Mouse (Mus musculus) liver, embryonic 15.5 days (tissue): ENCODE data around the gene Spata32. TPM values are rescaled to one million over a fixed set of nuclear protein-coding genes. Genes with fewer than 3 reads are reported as not detected.

Source experiments
- ATAC-seq: fragments of 200-750 bp; cut with Nextera tagmentation; 2 replicates; pipeline ENCODE4 v1.8.0; 2017; ENCODE audit warnings: moderate number of reproducible peaks, mild to moderate bottlenecking, moderate library complexity; ENCODE audit not compliant: insufficient read depth
- H3K27ac ChIP-seq: fragments of 300-500 bp; sonication (generic); replicated peaks from 2 replicates; pipeline ENCODE4 v1.5.1; 2015; ENCODE audit warnings: mild to moderate bottlenecking, inconsistent platforms
- H3K27me3 ChIP-seq: fragments of 300-500 bp; sonication (generic); 2 replicates; pipeline ENCODE4 v1.6.1; 2015; ENCODE audit warnings: mild to moderate bottlenecking, inconsistent platforms
- H3K36me3 ChIP-seq: fragments of 300-500 bp; sonication (generic); replicated peaks from 2 replicates; pipeline ENCODE4 v1.6.1; 2015; ENCODE audit warnings: moderate library complexity, mild to moderate bottlenecking, inconsistent platforms
- H3K4me1 ChIP-seq: fragments of 300-500 bp; sonication (generic); replicated peaks from 2 replicates; pipeline ENCODE4 v1.6.1; 2015; ENCODE audit warnings: inconsistent platforms
- H3K4me2 ChIP-seq: fragments of 300-500 bp; sonication (generic); 2 replicates; pipeline ENCODE4 v1.6.1; 2015; ENCODE audit warnings: moderate library complexity, mild to moderate bottlenecking, inconsistent platforms
- H3K4me3 ChIP-seq: fragments of 300-500 bp; sonication (generic); replicated peaks from 2 replicates; pipeline ENCODE4 v1.5.1; 2015; ENCODE audit warnings: mild to moderate bottlenecking, inconsistent platforms
- H3K9ac ChIP-seq: fragments of 300-500 bp; sonication (generic); 2 replicates; pipeline ENCODE4 v1.6.1; 2015; ENCODE audit warnings: moderate library complexity, mild to moderate bottlenecking, inconsistent platforms
- H3K9me3 ChIP-seq: fragments of 300-500 bp; sonication (generic); replicated peaks from 2 replicates; pipeline ENCODE4 v1.6.1; 2016; ENCODE audit warnings: inconsistent platforms
- WGBS: fragments of 180-500 bp; shearing (Covaris S2); methylation state at CpG from one replicate; pipeline ENCODE4 v1.1.7; 2015; ENCODE audit warnings: mixed read lengths; ENCODE audit not compliant: insufficient replicate concordance; 5-methylcytosine and 5-hydroxymethylcytosine counted together
- polyA plus RNA-seq: library from polyadenylated mRNA; unstranded; fragments of >200 nt; fragmentation: Nextera tagmentation; extraction: Ambion mirVana; gene quantifications from 2 replicates; pipeline ENCODE4 v1.2.1, GENCODE M21; 2015

Gene Spata32
- polyA plus RNA-seq, 1 experiment from 2014 or later: not detected

DNA sequence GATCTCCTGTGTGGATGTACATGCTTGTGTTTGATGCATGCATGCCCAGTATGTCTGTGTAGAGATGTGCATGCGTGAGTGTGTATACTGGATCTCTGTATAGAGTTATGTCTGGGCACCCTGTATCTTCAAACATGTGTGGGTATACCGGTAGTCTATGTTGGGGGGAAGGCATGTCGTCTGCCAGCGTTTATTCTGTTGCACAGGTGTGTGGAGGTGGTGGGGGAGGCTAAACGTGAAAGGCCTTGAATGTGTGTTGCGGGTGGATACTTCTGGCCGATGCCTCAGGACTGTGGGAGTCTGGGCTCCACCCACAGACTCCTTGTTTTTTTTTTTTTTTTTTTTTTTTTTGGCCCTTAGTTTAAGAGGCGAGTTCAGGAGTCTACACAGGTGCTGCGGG lies 36.9 kb downstream of the Spata32 start:
- Histone ChIP-seq H3K4me3 (no peak overlapping the region), H3K4me1 (0 out of 2 replicates have a peak, but pooled peaks cover 3% of the 10 kb centered on the region), H3K27ac (no peak overlapping the region), H3K9ac (no peak overlapping the region), H3K4me2 (no peak overlapping the region), H3K36me3 (no peaks in the 10 kb centered on the region), H3K27me3 (no peaks in the 10 kb centered on the region), H3K9me3 (no peaks in the 10 kb centered on the region)
- WGBS: 57% methylated on average over 9 of the region's 9 CpGs
- no peak for ATAC-seq

DNA sequence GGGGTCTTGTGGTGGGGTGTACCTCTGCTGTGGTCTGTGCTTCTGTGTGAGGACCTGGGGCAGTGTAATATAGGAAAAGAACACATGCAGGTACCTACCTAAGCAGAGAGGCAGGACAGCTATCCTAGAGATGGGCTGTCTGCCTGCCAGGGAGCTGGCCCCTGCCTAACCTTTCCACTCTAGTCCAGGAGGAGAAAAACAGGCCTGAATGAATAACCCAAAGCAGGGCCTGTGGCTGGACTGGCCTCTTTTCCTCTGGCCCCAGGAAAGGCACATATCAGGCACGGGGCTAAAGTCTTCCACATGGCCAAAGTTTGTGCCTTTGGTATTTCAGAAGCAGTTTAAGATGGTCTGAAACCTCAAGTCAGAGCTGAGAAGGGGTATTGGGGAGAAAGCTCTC lies 37.8 kb downstream of the Spata32 start:
- Histone ChIP-seq H3K27me3 (no peaks in the 10 kb centered on the region), H3K9ac (no peak overlapping the region), H3K36me3 (no peaks in the 10 kb centered on the region), H3K9me3 (no peaks in the 10 kb centered on the region), H3K27ac (no peak overlapping the region), H3K4me1 (peaks cover 11% of the 10 kb centered on the region; the same call in 1 of the 2 replicates), H3K4me2 (no peak overlapping the region), H3K4me3 (no peak overlapping the region)
- no peak for ATAC-seq
- WGBS: 50% methylated on average over 1 of the region's 1 CpGs

DNA sequence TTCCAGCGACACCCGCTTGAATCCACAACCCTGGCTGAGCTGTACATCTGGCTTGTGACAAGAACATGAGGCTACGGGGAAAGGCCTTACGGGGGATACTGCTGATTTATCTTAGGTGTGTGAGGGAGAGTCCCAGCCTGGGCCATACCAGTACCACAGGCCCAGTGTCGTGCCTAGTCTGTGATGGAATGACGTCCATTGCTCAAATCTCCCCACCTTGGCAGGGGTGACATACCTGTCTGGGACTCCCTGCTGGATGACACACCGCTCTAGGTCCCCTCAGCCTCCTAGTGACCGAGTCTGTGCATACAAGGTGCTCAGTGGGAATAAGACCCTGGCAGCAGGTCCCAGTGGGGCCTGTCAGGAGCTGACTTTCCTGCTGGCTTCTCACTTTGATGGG lies 39.5 kb downstream of the Spata32 start:
- H3K27ac ChIP-seq: no peak overlapping the region
- WGBS: 72% methylated on average over 8 of the region's 8 CpGs
- H3K4me2 ChIP-seq: no peak overlapping the region
- H3K27me3 ChIP-seq: no peaks in the 10 kb centered on the region
- H3K9ac ChIP-seq: no peak overlapping the region
- no peak overlapping the region for H3K4me3 ChIP-seq
- H3K36me3 ChIP-seq: no peaks in the 10 kb centered on the region
- peaks cover 25% of the 10 kb centered on the region for H3K4me1 ChIP-seq
- no peak for ATAC-seq
- H3K9me3 ChIP-seq: no peaks in the 10 kb centered on the region

- no peak overlapping the region for H3K27ac ChIP-seq
- WGBS: 34% methylated on average over 15 of the region's 15 CpGs
- peak overlapping the region; percentile 15; the same call in 1 of the 2 replicates for H3K4me2 ChIP-seq
- ATAC-seq: peak; percentile 17; the same call in 1 of the 2 replicates
- no peaks in the 10 kb centered on the region for H3K9me3 ChIP-seq
- H3K4me1 ChIP-seq: peaks cover 32% of the 10 kb centered on the region
- H3K36me3 ChIP-seq: no peaks in the 10 kb centered on the region
- H3K27me3 ChIP-seq: peaks cover 5% of the 10 kb centered on the region; the same call in 1 of the 2 replicates
- H3K4me3 ChIP-seq: no peak overlapping the region
- H3K9ac ChIP-seq: no peak overlapping the region
Observed at GRCm38 (mm10) chr11:103177815-103178485, 40.3 kb downstream of the Spata32 start.

- ATAC-seq: no peak
- no peaks in the 10 kb centered on the region for H3K36me3 ChIP-seq
- H3K4me1 ChIP-seq: peaks cover 32% of the 10 kb centered on the region
- H3K4me3 ChIP-seq: no peak overlapping the region
- no peak overlapping the region for H3K27ac ChIP-seq
- H3K9ac ChIP-seq: no peak overlapping the region
- WGBS: 53% methylated on average over 5 of the region's 5 CpGs
- no peaks in the 10 kb centered on the region for H3K9me3 ChIP-seq
- peak overlapping the region; percentile 15 for H3K4me2 ChIP-seq
- peaks cover 12% of the 10 kb centered on the region for H3K27me3 ChIP-seq
Observed at GRCm38 (mm10) chr11:103177216-103177615, 41.0 kb downstream of the Spata32 start.

DNA sequence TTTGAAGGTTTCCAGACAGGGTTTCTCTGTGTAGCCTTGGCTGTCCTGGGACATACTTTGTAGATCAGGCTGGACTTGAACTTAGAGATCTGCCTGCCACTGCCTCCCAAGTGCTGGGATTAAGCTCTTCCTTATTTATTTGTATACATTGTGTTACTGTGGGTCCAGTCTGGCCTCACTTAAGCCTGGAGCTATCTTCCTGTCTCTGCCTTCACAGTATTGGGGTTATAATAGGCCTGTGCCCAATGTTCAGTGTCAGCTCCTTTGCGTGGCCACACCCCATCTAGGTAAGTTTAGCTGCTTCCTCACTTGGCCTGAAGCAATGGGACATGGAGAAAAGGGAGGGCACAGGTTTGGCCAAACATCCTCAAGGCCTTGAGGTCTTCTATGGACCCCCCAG lies 41.7 kb downstream of the Spata32 start:
- Histone ChIP-seq H3K4me2 (0 out of 2 replicates have a peak overlapping the region, but pooled peaks have one; percentile 15), H3K36me3 (no peaks in the 10 kb centered on the region), H3K9ac (no peak overlapping the region), H3K27ac (no peak overlapping the region), H3K9me3 (no peaks in the 10 kb centered on the region), H3K4me1 (peaks cover 33% of the 10 kb centered on the region), H3K27me3 (peaks cover 19% of the 10 kb centered on the region), H3K4me3 (no peak overlapping the region)
- no peak for ATAC-seq
- 74% methylated on average over 1 of the region's 1 CpGs for WGBS

GRCm38 (mm10) chr11:103175688-103176442 lies 42.4 kb downstream of the Spata32 start:
- WGBS: 40% methylated on average over 14 of the region's 14 CpGs

DNA sequence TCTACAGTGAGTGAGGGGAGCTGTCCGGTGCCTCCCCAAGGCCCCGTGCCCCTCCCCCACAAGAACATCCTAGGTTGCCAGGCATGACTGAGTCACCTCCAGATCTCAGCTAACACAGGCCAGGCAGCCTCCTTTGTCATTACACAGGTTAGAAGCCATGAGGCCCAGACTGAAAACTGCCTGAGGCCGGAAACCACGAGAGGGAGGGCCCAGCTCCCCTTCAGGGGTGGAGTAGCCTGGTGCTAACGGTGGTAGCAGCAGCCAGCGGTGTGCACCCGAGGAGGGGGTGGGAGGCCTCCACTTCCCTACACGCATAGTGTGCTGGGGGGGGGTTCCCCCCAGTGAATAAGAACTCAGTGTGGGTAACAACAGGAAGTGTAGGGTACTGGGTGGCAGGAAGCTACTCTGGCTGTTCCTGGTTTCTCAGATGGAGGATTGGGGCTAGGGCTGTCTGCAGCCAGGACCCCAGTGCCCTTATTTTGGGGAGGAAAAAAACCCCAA lies 43.3 kb downstream of the Spata32 start:
- H3K36me3 ChIP-seq: no peaks in the 10 kb centered on the region
- no peaks in the 10 kb centered on the region for H3K9me3 ChIP-seq
- ATAC-seq: peak; percentile 58
- H3K4me1 ChIP-seq: peaks cover 45% of the 10 kb centered on the region
- H3K9ac ChIP-seq: no peak overlapping the region
- peak overlapping the region; percentile 69 for H3K4me2 ChIP-seq
- no peak overlapping the region for H3K4me3 ChIP-seq
- H3K27ac ChIP-seq: peak overlapping the region; percentile 64
- 10% methylated on average over 8 of the region's 8 CpGs for WGBS
- H3K27me3 ChIP-seq: peaks cover 35% of the 10 kb centered on the region

More at GRCm38 (mm10) chr11:103175688-103176442, 42.4 kb downstream of the Spata32 start:
- Histone ChIP-seq H3K9me3 (no peaks in the 10 kb centered on the region), H3K9ac (no peak overlapping the region), H3K4me2 (peak overlapping the region; percentile 20), H3K36me3 (no peaks in the 10 kb centered on the region), H3K27ac (0 out of 2 replicates have a peak overlapping the region, but pooled peaks have one; percentile 11), H3K27me3 (peaks cover 26% of the 10 kb centered on the region), H3K4me1 (peaks cover 40% of the 10 kb centered on the region), H3K4me3 (no peak overlapping the region)
- ATAC-seq: no peak

GRCm38 (mm10) chr11:103174411-103174832 lies 43.8 kb downstream of the Spata32 start:
- 13% methylated on average over 5 of the region's 5 CpGs for WGBS
- no peak overlapping the region for H3K4me3 ChIP-seq
- no peaks in the 10 kb centered on the region for H3K36me3 ChIP-seq
- H3K27ac ChIP-seq: peak overlapping the region; percentile 64
- H3K4me1 ChIP-seq: peaks cover 45% of the 10 kb centered on the region
- ATAC-seq: no peak
- peak overlapping the region; percentile 69 for H3K4me2 ChIP-seq
- H3K9me3 ChIP-seq: no peaks in the 10 kb centered on the region
- no peak overlapping the region for H3K9ac ChIP-seq
- H3K27me3 ChIP-seq: peaks cover 40% of the 10 kb centered on the region

- H3K36me3 ChIP-seq: no peaks in the 10 kb centered on the region
- H3K4me3 ChIP-seq: peak overlapping the region; percentile 2; the same call in 1 of the 2 replicates
- 58% methylated on average over 11 of the region's 11 CpGs for WGBS
- peaks cover 46% of the 10 kb centered on the region for H3K27me3 ChIP-seq
- no peaks in the 10 kb centered on the region for H3K9me3 ChIP-seq
- peak overlapping the region; percentile 69 for H3K4me2 ChIP-seq
- H3K4me1 ChIP-seq: peaks cover 45% of the 10 kb centered on the region
- peak overlapping the region; percentile 62 for H3K27ac ChIP-seq
- ATAC-seq: no peak
- no peak overlapping the region for H3K9ac ChIP-seq
Observed at GRCm38 (mm10) chr11:103173771-103174344, 44.4 kb downstream of the Spata32 start.
